Mouse (Mus musculus) cerebellum, adult 2 months (tissue): ENCODE results near the gene Panx3.

Experiments used
- CTCF ChIP-seq: fragments of 200-500 bp; IDR thresholded peaks from 2 replicates; pipeline ENCODE4 v1.5.1; 2011; ENCODE audit warnings: low read depth, mild to moderate bottlenecking, control low read depth, low read length, moderate library complexity, borderline replicate concordance; ENCODE audit not compliant: insufficient read depth
- POLR2A ChIP-seq: fragments of 200-500 bp; IDR thresholded peaks from 2 replicates; pipeline ENCODE4 v1.6.1; 2011; ENCODE audit warnings: low read length, control low read depth, borderline replicate concordance; ENCODE audit not compliant: insufficient read depth

- no peak for TF ChIP-seq POLR2A
- TF ChIP-seq CTCF, result no peak
These were observed 43.4 kb downstream of the Panx3 start for GRCm38 (mm10) chr9:37625641-37626040.
